Mouse (Mus musculus) thymus, adult 2 months (tissue): ENCODE measurements around the gene Rassf8.

Source experiments
- CTCF ChIP-seq: fragments of 200-500 bp; IDR thresholded peaks from 2 replicates; pipeline ENCODE4 v1.5.1; 2012; ENCODE audit warnings: mild to moderate bottlenecking, control low read depth, low read length, moderate library complexity, borderline replicate concordance; ENCODE audit not compliant: control insufficient read depth, poor library complexity, insufficient read depth; ENCODE audit errors: extremely low read depth
- POLR2A ChIP-seq: fragments of 200-500 bp; IDR thresholded peaks from 2 replicates; pipeline ENCODE4 v1.6.1; 2012; ENCODE audit warnings: mild to moderate bottlenecking, low read length, control low read depth, moderate library complexity; ENCODE audit not compliant: control insufficient read depth, poor library complexity, insufficient read depth; ENCODE audit errors: extremely low read depth

DNA sequence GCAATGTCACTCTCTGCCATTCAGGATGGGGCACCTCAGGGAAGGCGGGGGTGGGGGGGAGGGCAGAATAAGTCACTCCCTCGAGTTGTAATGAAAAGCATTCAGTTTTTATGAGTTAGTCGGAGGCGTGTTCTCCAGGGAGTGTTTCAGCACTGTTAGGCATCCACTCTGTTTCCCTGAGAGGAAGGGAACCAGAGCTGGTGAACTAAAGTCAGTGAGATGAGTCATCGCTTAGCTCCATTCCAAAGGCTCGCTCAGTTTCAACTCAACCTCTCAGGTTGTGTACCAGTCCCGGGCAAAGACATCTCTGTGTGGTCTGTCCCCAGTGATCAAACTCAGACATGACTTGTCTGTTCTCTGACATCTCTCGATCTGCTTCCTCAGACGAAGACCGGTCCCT is 20.7 kb upstream of the Rassf8 start:
- no peak for TF ChIP-seq CTCF
- TF ChIP-seq POLR2A: no peak
